22 mouse cellular contexts compared by ENCODE assay signal in the genomic region with DNA sequence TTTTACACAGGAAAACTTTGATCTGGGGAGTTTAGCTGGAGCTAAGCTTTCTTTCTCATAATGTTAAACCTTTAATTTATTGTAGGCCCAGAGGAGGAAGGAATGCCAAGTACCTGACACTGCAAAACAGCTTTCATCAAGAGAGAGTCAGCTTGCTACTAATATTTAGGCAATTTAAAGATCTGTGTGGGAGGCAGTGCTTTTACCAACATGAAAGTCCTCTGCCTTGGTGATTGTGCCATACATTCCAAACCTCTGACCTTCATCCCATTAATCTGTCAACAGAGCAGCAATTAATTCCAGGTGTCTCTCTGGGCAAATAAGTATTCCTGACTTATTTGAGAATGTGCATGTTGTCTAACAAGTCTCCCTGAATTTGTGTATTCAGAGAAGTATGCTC.
DNase-seq lines count a peak whose midpoint lies in the region; ATAC-seq and TF ChIP-seq lines count a peak whose summit lies in the region.
"Had no signal": no experiment of that assay in that cellular context is flagged by ENCODE, and none has a peak within 500 bp of the region (broad histone marks: within the 10 kb centered on the region; RNA-seq: fewer than 3 reads in every experiment).

No protein-coding gene starts in this region.

- no peaks in the 10 kb centered on the region for H3K36me3 ChIP-seq in embryonic facial prominence, embryonic 11.5 days (replicated peaks; ENCODE audit: control insufficient read depth, insufficient read depth, low read depth, low read length)
- H3K36me3 ChIP-seq in embryonic facial prominence, embryonic 10.5 days (replicated peaks): no peaks in the 10 kb centered on the region
- H3K36me3 ChIP-seq in neural tube, embryonic 15.5 days: no peaks in the 10 kb centered on the region
- H3K36me3 ChIP-seq in thymus, adult 2 months (ENCODE audit: control insufficient read depth, insufficient read depth, low read length): no peaks in the 10 kb centered on the region
- H3K36me3 ChIP-seq in midbrain, embryonic 13.5 days: no peaks in the 10 kb centered on the region
- H3K36me3 ChIP-seq: hindbrain, embryonic 12.5 days; liver, embryonic 12.5 days; lung, embryonic 15.5 days had no signal

- no peaks in the 10 kb centered on the region for H3K4me1 ChIP-seq in embryonic facial prominence, embryonic 11.5 days (ENCODE audit: control insufficient read depth, insufficient read depth, low read length)
- H3K4me1 ChIP-seq in embryonic facial prominence, embryonic 10.5 days: no peaks in the 10 kb centered on the region
- no peaks in the 10 kb centered on the region for H3K4me1 ChIP-seq in neural tube, embryonic 15.5 days
- H3K4me1 ChIP-seq in thymus, adult 2 months (replicated peaks; ENCODE audit: control insufficient read depth, insufficient read depth, low read length): no peaks in the 10 kb centered on the region
- no peaks in the 10 kb centered on the region for H3K4me1 ChIP-seq in midbrain, embryonic 13.5 days (replicated peaks)
- H3K4me1 ChIP-seq: hindbrain, embryonic 12.5 days; liver, embryonic 12.5 days; lung, embryonic 15.5 days had no signal

- no peak overlapping the region for H3K27ac ChIP-seq in embryonic facial prominence, embryonic 11.5 days (replicated peaks; ENCODE audit: low read depth, low read length)
- H3K27ac ChIP-seq in embryonic facial prominence, embryonic 10.5 days (replicated peaks): no peak overlapping the region
- H3K27ac ChIP-seq in neural tube, embryonic 15.5 days (replicated peaks): no peak overlapping the region
- no peak overlapping the region for H3K27ac ChIP-seq in thymus, adult 2 months (ENCODE audit: control insufficient read depth, insufficient read depth, low read length)
- H3K27ac ChIP-seq in midbrain, embryonic 13.5 days: no peak overlapping the region
- H3K27ac ChIP-seq: gastrocnemius, adult 2 months; hindbrain, embryonic 12.5 days; liver, embryonic 12.5 days; lung, embryonic 15.5 days had no signal

- no peak overlapping the region for H3K4me2 ChIP-seq in embryonic facial prominence, embryonic 11.5 days (ENCODE audit: low read depth, low read length)
- no peak overlapping the region for H3K4me2 ChIP-seq in neural tube, embryonic 15.5 days
- H3K4me2 ChIP-seq in midbrain, embryonic 13.5 days (replicated peaks): no peak overlapping the region
- H3K4me2 ChIP-seq: hindbrain, embryonic 12.5 days; liver, embryonic 12.5 days; lung, embryonic 15.5 days had no signal

- no peak for TF ChIP-seq CTCF in thymus, adult 2 months (IDR thresholded peaks at IDR 0.05; ENCODE audit: borderline replicate concordance, control insufficient read depth, extremely low read depth, insufficient read depth, low read length, poor library complexity)

- H3K4me3 ChIP-seq in embryonic facial prominence, embryonic 11.5 days (ENCODE audit: low read depth, low read length): no peak overlapping the region
- H3K4me3 ChIP-seq in embryonic facial prominence, embryonic 10.5 days: no peak overlapping the region
- H3K4me3 ChIP-seq in neural tube, embryonic 15.5 days (replicated peaks): no peak overlapping the region
- no peak overlapping the region for H3K4me3 ChIP-seq in thymus, adult 2 months (ENCODE audit: control insufficient read depth, insufficient read depth, low read length)
- H3K4me3 ChIP-seq in midbrain, embryonic 13.5 days (replicated peaks): no peak overlapping the region
- H3K4me3 ChIP-seq: erythroblast, embryonic 14.5 days; gastrocnemius, adult 2 months; hindbrain, embryonic 12.5 days; liver, embryonic 12.5 days; lung, embryonic 15.5 days; myocyte had no signal

- ATAC-seq in embryonic facial prominence, embryonic 11.5 days (replicated peaks; ENCODE audit: insufficient number of reproducible peaks, low FRiP score, low TSS enrichment, low read depth): no peak
- no peak for ATAC-seq in neural tube, embryonic 15.5 days (ENCODE audit: low FRiP score)
- ATAC-seq in midbrain, embryonic 13.5 days: no peak
- ATAC-seq: forebrain, embryonic 16.5 days; intestine, embryonic 16.5 days; liver, embryonic 12.5 days had no signal

- no peaks in the 10 kb centered on the region for H3K27me3 ChIP-seq in embryonic facial prominence, embryonic 11.5 days (ENCODE audit: control insufficient read depth, insufficient read depth, low read length)
- H3K27me3 ChIP-seq in embryonic facial prominence, embryonic 10.5 days (replicated peaks; ENCODE audit: low read depth, poor library complexity, severe bottlenecking): no peaks in the 10 kb centered on the region
- H3K27me3 ChIP-seq in neural tube, embryonic 15.5 days (replicated peaks): no peaks in the 10 kb centered on the region
- no peaks in the 10 kb centered on the region for H3K27me3 ChIP-seq in thymus, adult 2 months (ENCODE audit: control insufficient read depth, insufficient read depth, low read length)
- no peaks in the 10 kb centered on the region for H3K27me3 ChIP-seq in midbrain, embryonic 13.5 days
- H3K27me3 ChIP-seq: CH12.LX; hindbrain, embryonic 12.5 days; liver, embryonic 12.5 days; lung, embryonic 15.5 days had no signal

- no peak for TF ChIP-seq POLR2A in thymus, adult 2 months (IDR thresholded peaks at IDR 0.05; ENCODE audit: control insufficient read depth, extremely low read depth, insufficient read depth, low read length, poor library complexity)

- DNase-seq in embryonic facial prominence, embryonic 11.5 days (ENCODE audit: low spot score): peak; percentile 42
- no peak for DNase-seq in embryonic facial prominence, embryonic 10.5 days (ENCODE audit: low spot score)
- peak; percentile 25 for DNase-seq in neural tube, embryonic 10.5 days (ENCODE audit: extremely low spot score, low spot score)
- DNase-seq in gonadal fat pad, adult 2 months (ENCODE audit: low read depth): peak; percentile 77
- peak; percentile 6 for DNase-seq in yolk sac, embryonic 10.5 days (ENCODE audit: low spot score)
- no peak for DNase-seq in thymus, adult 2 months
- DNase-seq: adrenal gland, postnatal 10 days; cerebellum, adult 18-20 months; gastrocnemius, adult 2 months; heart, adult 18-20 months; midbrain, embryonic 14.5 days; thymus, postnatal 36 days had no signal

- H3K9ac ChIP-seq in embryonic facial prominence, embryonic 11.5 days (replicated peaks; ENCODE audit: low read length): no peak overlapping the region
- no peak overlapping the region for H3K9ac ChIP-seq in neural tube, embryonic 15.5 days (replicated peaks)
- no peak overlapping the region for H3K9ac ChIP-seq in midbrain, embryonic 13.5 days (replicated peaks)
- H3K9ac ChIP-seq: hindbrain, embryonic 12.5 days; liver, embryonic 12.5 days; lung, embryonic 15.5 days had no signal

- H3K9me3 ChIP-seq in embryonic facial prominence, embryonic 11.5 days (replicated peaks; ENCODE audit: control insufficient read depth, low read length): no peaks in the 10 kb centered on the region
- H3K9me3 ChIP-seq in embryonic facial prominence, embryonic 10.5 days: no peaks in the 10 kb centered on the region
- no peaks in the 10 kb centered on the region for H3K9me3 ChIP-seq in neural tube, embryonic 15.5 days (replicated peaks)
- H3K9me3 ChIP-seq in midbrain, embryonic 13.5 days: no peaks in the 10 kb centered on the region
- H3K9me3 ChIP-seq: hindbrain, embryonic 12.5 days; lung, embryonic 15.5 days had no signal

Comparison
In these comparisons a context has a peak if more than half of its experiments do, and no peak if none do; other contexts are left out.
1. DNase-seq: peak in embryonic facial prominence, embryonic 11.5 days (single experiment), neural tube, embryonic 10.5 days (single experiment), gonadal fat pad, adult 2 months (single experiment) and yolk sac, embryonic 10.5 days (single experiment); none in embryonic facial prominence, embryonic 10.5 days (single experiment) and thymus, adult 2 months (single experiment).